In genomic region chr11:11684056-11684929, GRCm38 (mm10) we compare ENCODE assay signal across 10 mouse cellular contexts. TPM values are rescaled to one million over a fixed set of nuclear protein-coding genes. Genes with fewer than 3 reads are reported as not detected.
DNase-seq lines count a peak whose midpoint lies in the region; ATAC-seq and TF ChIP-seq lines count a peak whose summit lies in the region.
"Had no signal": no experiment of that assay in that cellular context is flagged by ENCODE, and none has a peak within 500 bp of the region (broad histone marks: within the 10 kb centered on the region; RNA-seq: fewer than 3 reads in every experiment).

No protein-coding gene starts in this region.

- no peak for TF ChIP-seq CTCF in G1E (IDR thresholded peaks at IDR 0.05; ENCODE audit: low read depth, low read length)
- TF ChIP-seq CTCF in cerebellum, adult 2 months (IDR thresholded peaks at IDR 0.05; ENCODE audit: borderline replicate concordance, insufficient read depth, low read depth, low read length): no peak

- no peak overlapping the region for H3K27ac ChIP-seq in kidney, embryonic 14.5 days (ENCODE audit: low read depth, low read length)
- H3K27ac ChIP-seq in forebrain, embryonic 13.5 days: no peak overlapping the region
- H3K27ac ChIP-seq in cerebellum, adult 2 months (ENCODE audit: insufficient read depth, low read length): no peak overlapping the region

- ATAC-seq in kidney, embryonic 14.5 days (ENCODE audit: low FRiP score, low TSS enrichment): no peak
- no peak; the same call in 1 of the 2 replicates for ATAC-seq in G1E (ENCODE audit: extremely low read depth, insufficient number of reproducible peaks, low FRiP score, poor library complexity, severe bottlenecking)
- 0 out of 2 replicates have a peak, but pooled peaks have one; percentile 9 for ATAC-seq in forebrain, embryonic 13.5 days
- ATAC-seq: Patski had no signal

- no peaks in the 10 kb centered on the region for H3K9me3 ChIP-seq in kidney, embryonic 14.5 days (ENCODE audit: control insufficient read depth, low read length)
- H3K9me3 ChIP-seq in G1E (replicated peaks): no peaks in the 10 kb centered on the region
- no peaks in the 10 kb centered on the region for H3K9me3 ChIP-seq in forebrain, embryonic 13.5 days (replicated peaks)

- no peak overlapping the region for H3K4me2 ChIP-seq in kidney, embryonic 14.5 days (replicated peaks; ENCODE audit: low read depth, low read length)
- peak overlapping the region; percentile 99; the same call in 1 of the 2 replicates for H3K4me2 ChIP-seq in forebrain, embryonic 13.5 days

- no peak overlapping the region for H3K9ac ChIP-seq in kidney, embryonic 14.5 days (ENCODE audit: low read depth, low read length)
- H3K9ac ChIP-seq in forebrain, embryonic 13.5 days: no peak overlapping the region

- H3K27me3 ChIP-seq in kidney, embryonic 14.5 days (ENCODE audit: control insufficient read depth, insufficient read depth, low read length): peaks cover 48% of the 10 kb centered on the region
- H3K27me3 ChIP-seq in G1E (ENCODE audit: insufficient read depth, low read length): no peaks in the 10 kb centered on the region
- H3K27me3 ChIP-seq in forebrain, embryonic 13.5 days: peaks cover 43% of the 10 kb centered on the region
- H3K27me3 ChIP-seq in cerebellum, adult 2 months (ENCODE audit: control insufficient read depth, insufficient read depth, low read length): peaks cover 5% of the 10 kb centered on the region; the same call in 1 of the 2 replicates

- no peak for DNase-seq in kidney, adult 8-10 months
- no peak for DNase-seq in G1E (ENCODE audit: low spot score)
- DNase-seq in mesoderm, embryonic 11.5 days (ENCODE audit: low read depth, low spot score): peak; percentile 8
- DNase-seq in layer of hippocampus, postnatal 36 days: no peak
- DNase-seq in cerebellum, adult 2 months: no peak
- DNase-seq: gastrocnemius, postnatal 10 days had no signal

- TF ChIP-seq POLR2A in cerebellum, adult 2 months (IDR thresholded peaks at IDR 0.05; ENCODE audit: borderline replicate concordance, insufficient read depth, low read length): no peak

- 56% methylated on average over 9 of the region's 9 CpGs for WGBS in kidney, embryonic 14.5 days
- 68% methylated on average over 9 of the region's 9 CpGs for WGBS in forebrain, embryonic 13.5 days
- WGBS in cerebellum, adult 2 months: 61% methylated on average over 9 of the region's 9 CpGs

- H3K36me3 ChIP-seq in kidney, embryonic 14.5 days (ENCODE audit: control insufficient read depth, insufficient read depth, low read length): no peaks in the 10 kb centered on the region
- H3K36me3 ChIP-seq in G1E (replicated peaks): peaks cover 3% of the 10 kb centered on the region
- H3K36me3 ChIP-seq in forebrain, embryonic 13.5 days (ENCODE audit: poor library complexity, severe bottlenecking): no peaks in the 10 kb centered on the region

- 0 out of 2 replicates have a peak, but pooled peaks cover 6% of the 10 kb centered on the region for H3K4me1 ChIP-seq in kidney, embryonic 14.5 days (ENCODE audit: control insufficient read depth, insufficient read depth, low read length)
- H3K4me1 ChIP-seq in G1E (ENCODE audit: insufficient read depth, low read depth, low read length): peaks cover 25% of the 10 kb centered on the region
- H3K4me1 ChIP-seq in forebrain, embryonic 13.5 days: peaks cover 16% of the 10 kb centered on the region
- H3K4me1 ChIP-seq in cerebellum, adult 2 months (ENCODE audit: control insufficient read depth, insufficient read depth, low read length): no peaks in the 10 kb centered on the region; the same call in 1 of the 2 replicates

- H3K4me3 ChIP-seq in kidney, embryonic 14.5 days (ENCODE audit: low read length): 0 out of 2 replicates have a peak overlapping the region, but pooled peaks have one; percentile 72
- peak overlapping the region; percentile 96 for H3K4me3 ChIP-seq in G1E (ENCODE audit: low read depth, low read length)
- peak overlapping the region; percentile 66; the same call in 1 of the 2 replicates for H3K4me3 ChIP-seq in forebrain, embryonic 13.5 days
- H3K4me3 ChIP-seq in cerebellum, adult 2 months (replicated peaks; ENCODE audit: insufficient read depth, low read depth, low read length): no peak overlapping the region

RNA-seq across cellular contexts. Expression of gene Ikzf1, which starts 0.5 kb away (rescaled TPM):
- 0.31 and 0.79 TPM in 2 replicates for polyA plus RNA-seq in kidney, embryonic 14.5 days (2014; fragmentation: Nextera tagmentation; extraction: Ambion mirVana)
- total RNA-seq in G1E (2014; fragmentation: Nextera tagmentation) (143 and 149 TPM in 2 replicates), G1E (2017) (60.5 and 70.1 TPM in 2 replicates)
- polyA plus RNA-seq in G1E (2012): 214 and 245 TPM in 2 replicates
- 0.63 TPM in 2 replicates for polyA plus RNA-seq in forebrain, embryonic 13.5 days (2015; fragmentation: Nextera tagmentation; extraction: Ambion mirVana)
- total RNA-seq in layer of hippocampus, postnatal 36 days (2021): 1 to 10 TPM; 2.7 to 3.0 TPM
- polyA plus RNA-seq in cerebellum, adult 2 months (2012; rRNA removed): 0.60 and 0.82 TPM in 2 replicates
- polyA plus RNA-seq: Patski had no signal

RNA-seq across cellular contexts. Expression of gene 4930512M02Rik, which starts 56.7 kb away (rescaled TPM):
- not detected in 2 replicates for polyA plus RNA-seq in kidney, embryonic 14.5 days (2014; fragmentation: Nextera tagmentation; extraction: Ambion mirVana)
- total RNA-seq in G1E (2014; fragmentation: Nextera tagmentation): not detected in 2 replicates
- total RNA-seq in G1E (2017): 0.17 TPM in 1 of 2 replicates, not detected in the other
- not detected in 2 replicates for polyA plus RNA-seq in G1E (2012)
- not detected in 2 replicates for polyA plus RNA-seq in forebrain, embryonic 13.5 days (2015; fragmentation: Nextera tagmentation; extraction: Ambion mirVana)
- not detected for total RNA-seq in layer of hippocampus, postnatal 36 days (2021)
- polyA plus RNA-seq in cerebellum, adult 2 months (2012; rRNA removed): not detected in 2 replicates
- total RNA-seq: gastrocnemius, postnatal 10 days; layer of hippocampus, postnatal 25 days had no signal
- polyA plus RNA-seq: Patski had no signal

Comparison
In these comparisons a context has a peak if more than half of its experiments do, and no peak if none do; other contexts are left out.
1. RNA of gene Ikzf1, which starts 0.5 kb away (polyA plus RNA-seq): 214 to 245 TPM in G1E; 0.60 to 0.82 TPM in cerebellum, adult 2 months, 0.31 to 0.79 TPM in kidney, embryonic 14.5 days and 0.63 TPM in forebrain, embryonic 13.5 days; every median in the first group is over 100 times any median in the second.